Mouse (Mus musculus): ENCODE measurements around the gene Ywhag.
A peak's percentile ranks its signal among the peaks of the same experiment; 100 is the strongest.

The Ywhag gene

GRCm38 (mm10) chr5:135934481-135935175 is at the start of gene Ywhag:
Ywhag (minus strand) TSS chr5:135934616.
- DNase-seq: peak; percentile 98

GRCm38 (mm10) chr5:135982398-135982797 is 48.0 kb upstream of the Ywhag start:
- DNase-seq: peak; percentile 73

GRCm38 (mm10) chr5:135979904-135980303 is 45.5 kb upstream of the Ywhag start, which contains the start of gene Zp3:
Zp3 (plus strand) TSS chr5:135980099.
- no peak for DNase-seq

GRCm38 (mm10) chr5:135979381-135979780 is 45.0 kb upstream of the Ywhag start:
- DNase-seq: no peak

GRCm38 (mm10) chr5:135975893-135976668 is 41.7 kb upstream of the Ywhag start:
- DNase-seq: no peak

- DNase-seq: no peak
Measured at GRCm38 (mm10) chr5:135974365-135974764, 39.9 kb upstream of the Ywhag start, which contains the start of gene Ssc4d. Ssc4d (minus strand) TSS chr5:135974531.

- no peak for DNase-seq
Measured at GRCm38 (mm10) chr5:135971876-135972275, 37.5 kb upstream of the Ywhag start.

- DNase-seq: no peak
Measured at GRCm38 (mm10) chr5:135970247-135970646, 35.8 kb upstream of the Ywhag start.

- DNase-seq: peak; percentile 74
Measured at GRCm38 (mm10) chr5:135968781-135969180, 34.4 kb upstream of the Ywhag start.

- no peak for DNase-seq
Measured at GRCm38 (mm10) chr5:135966866-135967265, 32.5 kb upstream of the Ywhag start.

GRCm38 (mm10) chr5:135965501-135965930 is 31.1 kb upstream of the Ywhag start:
- DNase-seq: peak; percentile 53

- no peak for DNase-seq
Measured at GRCm38 (mm10) chr5:135963280-135963627, 28.8 kb upstream of the Ywhag start.

GRCm38 (mm10) chr5:135962492-135963279 is 28.3 kb upstream of the Ywhag start:
- peak; percentile 100 for DNase-seq

GRCm38 (mm10) chr5:135962125-135962491 is 27.7 kb upstream of the Ywhag start:
- DNase-seq: no peak

GRCm38 (mm10) chr5:135960909-135961635 is 26.7 kb upstream of the Ywhag start:
- no peak for DNase-seq

- no peak for DNase-seq
Measured at GRCm38 (mm10) chr5:135959911-135960310, 25.5 kb upstream of the Ywhag start.

- no peak for DNase-seq
Measured at GRCm38 (mm10) chr5:135958367-135958766, 24.0 kb upstream of the Ywhag start.

- peak; percentile 99 for DNase-seq
Measured at GRCm38 (mm10) chr5:135957207-135957974, 23.0 kb upstream of the Ywhag start.

- no peak for DNase-seq
Measured at GRCm38 (mm10) chr5:135956300-135957206, 22.1 kb upstream of the Ywhag start.

GRCm38 (mm10) chr5:135952830-135953229 is 18.4 kb upstream of the Ywhag start:
- no peak for DNase-seq

GRCm38 (mm10) chr5:135951660-135952059 is 17.2 kb upstream of the Ywhag start:
- no peak for DNase-seq
